Mouse (Mus musculus): ENCODE measurements around the gene Ndufc1. TPM values are rescaled to one million over a fixed set of nuclear protein-coding genes. Genes with fewer than 3 reads are reported as not detected.
"Not testable (repeated sequence)": the region's sequence is repeated elsewhere in the genome, so short reads cannot be mapped to it uniquely, and the experiment has no call there.

The Ndufc1 gene
- polyA plus RNA-seq, 1 experiment from 2014 or later = 715 TPM

GRCm38 (mm10) chr3:51393018-51393417 is 15.8 kb downstream of the Ndufc1 start:
- not testable (repeated sequence) for H3K27ac ChIP-seq (ENCODE audit: low read depth, low read length); DNase-seq (ENCODE audit: low spot score); H3K36me3 ChIP-seq (ENCODE audit: control insufficient read depth, insufficient read depth, low read length); H3K9ac ChIP-seq (ENCODE audit: low read depth, low read length); H3K27me3 ChIP-seq (ENCODE audit: control insufficient read depth, insufficient read depth, low read length); H3K9me3 ChIP-seq (ENCODE audit: control insufficient read depth, low read length); H3K4me2 ChIP-seq (replicated peaks; ENCODE audit: low read depth, low read length); H3K4me3 ChIP-seq (ENCODE audit: low read depth, low read length); H3K4me1 ChIP-seq (replicated peaks; ENCODE audit: control insufficient read depth, insufficient read depth, low read length); ATAC-seq (ENCODE audit: low FRiP score)
- 96% methylated on average over 3 of the region's 3 CpGs for WGBS

GRCm38 (mm10) chr3:51391591-51391990 is 17.2 kb downstream of the Ndufc1 start:
- no peak overlapping the region for H3K27ac ChIP-seq (ENCODE audit: low read depth, low read length)
- H3K4me2 ChIP-seq (replicated peaks; ENCODE audit: low read depth, low read length) = no peak overlapping the region
- H3K27me3 ChIP-seq (ENCODE audit: control insufficient read depth, insufficient read depth, low read length) = peaks cover 7% of the 10 kb centered on the region; the same call in 1 of the 2 replicates
- no peaks in the 10 kb centered on the region for H3K9me3 ChIP-seq (ENCODE audit: control insufficient read depth, low read length)
- 94% methylated on average over 5 of the region's 5 CpGs for WGBS
- ATAC-seq (ENCODE audit: low FRiP score) (no peak), DNase-seq (ENCODE audit: low spot score) (no peak)
- H3K36me3 ChIP-seq (ENCODE audit: control insufficient read depth, insufficient read depth, low read length) = no peaks in the 10 kb centered on the region
- no peak overlapping the region for H3K4me3 ChIP-seq (ENCODE audit: low read depth, low read length)
- no peak overlapping the region for H3K9ac ChIP-seq (ENCODE audit: low read depth, low read length)
- 0 out of 2 replicates have a peak, but pooled peaks cover 5% of the 10 kb centered on the region for H3K4me1 ChIP-seq (replicated peaks; ENCODE audit: control insufficient read depth, insufficient read depth, low read length)

GRCm38 (mm10) chr3:51391095-51391494 is 17.7 kb downstream of the Ndufc1 start:
- no peak for DNase-seq (ENCODE audit: low spot score)
- 0 out of 2 replicates have a peak, but pooled peaks cover 3% of the 10 kb centered on the region for H3K4me1 ChIP-seq (replicated peaks; ENCODE audit: control insufficient read depth, insufficient read depth, low read length)
- no peak for ATAC-seq (ENCODE audit: low FRiP score)

GRCm38 (mm10) chr3:51388904-51389303 is 19.9 kb downstream of the Ndufc1 start:
- H3K27me3 ChIP-seq (ENCODE audit: control insufficient read depth, insufficient read depth, low read length) = no peaks in the 10 kb centered on the region
- no peaks in the 10 kb centered on the region for H3K36me3 ChIP-seq (ENCODE audit: control insufficient read depth, insufficient read depth, low read length)
- WGBS = 6% methylated on average over 13 of the region's 13 CpGs
- 0 out of 2 replicates have a peak, but pooled peaks cover 3% of the 10 kb centered on the region for H3K4me1 ChIP-seq (replicated peaks; ENCODE audit: control insufficient read depth, insufficient read depth, low read length)
- peak overlapping the region; percentile 26 for H3K4me2 ChIP-seq (replicated peaks; ENCODE audit: low read depth, low read length)
- no peaks in the 10 kb centered on the region for H3K9me3 ChIP-seq (ENCODE audit: control insufficient read depth, low read length)
- DNase-seq (ENCODE audit: low spot score) (peak; percentile 32), ATAC-seq (ENCODE audit: low FRiP score) (peak; percentile 43; the same call in 1 of the 2 replicates)
- 0 out of 2 replicates have a peak overlapping the region, but pooled peaks have one; percentile 2 for H3K9ac ChIP-seq (ENCODE audit: low read depth, low read length)
- no peak overlapping the region for H3K27ac ChIP-seq (ENCODE audit: low read depth, low read length)
- H3K4me3 ChIP-seq (ENCODE audit: low read depth, low read length) = no peak overlapping the region

More at GRCm38 (mm10) chr3:51391095-51391494, 17.7 kb downstream of the Ndufc1 start:
- H3K27ac ChIP-seq (ENCODE audit: low read depth, low read length) = no peak overlapping the region
- no peaks in the 10 kb centered on the region for H3K9me3 ChIP-seq (ENCODE audit: control insufficient read depth, low read length)
- H3K27me3 ChIP-seq (ENCODE audit: control insufficient read depth, insufficient read depth, low read length) = 0 out of 2 replicates have a peak, but pooled peaks cover 4% of the 10 kb centered on the region
- WGBS = 95% methylated on average over 5 of the region's 5 CpGs
- H3K4me3 ChIP-seq (ENCODE audit: low read depth, low read length) = no peak overlapping the region
- H3K9ac ChIP-seq (ENCODE audit: low read depth, low read length) = no peak overlapping the region
- H3K4me2 ChIP-seq (replicated peaks; ENCODE audit: low read depth, low read length) = no peak overlapping the region
- no peaks in the 10 kb centered on the region for H3K36me3 ChIP-seq (ENCODE audit: control insufficient read depth, insufficient read depth, low read length)

- H3K4me2 ChIP-seq (replicated peaks; ENCODE audit: low read depth, low read length) = no peak overlapping the region
- DNase-seq (ENCODE audit: low spot score) (no peak), ATAC-seq (ENCODE audit: low FRiP score) (no peak)
- no peaks in the 10 kb centered on the region for H3K36me3 ChIP-seq (ENCODE audit: control insufficient read depth, insufficient read depth, low read length)
- H3K4me1 ChIP-seq (replicated peaks; ENCODE audit: control insufficient read depth, insufficient read depth, low read length) = 0 out of 2 replicates have a peak, but pooled peaks cover 3% of the 10 kb centered on the region
- no peak overlapping the region for H3K4me3 ChIP-seq (ENCODE audit: low read depth, low read length)
- no peaks in the 10 kb centered on the region for H3K27me3 ChIP-seq (ENCODE audit: control insufficient read depth, insufficient read depth, low read length)
- WGBS = 58% methylated on average over 8 of the region's 8 CpGs
- no peak overlapping the region for H3K9ac ChIP-seq (ENCODE audit: low read depth, low read length)
- no peak overlapping the region for H3K27ac ChIP-seq (ENCODE audit: low read depth, low read length)
- no peaks in the 10 kb centered on the region for H3K9me3 ChIP-seq (ENCODE audit: control insufficient read depth, low read length)
These were observed 20.9 kb downstream of the Ndufc1 start for GRCm38 (mm10) chr3:51387868-51388381.

- WGBS = 90% methylated on average over 3 of the region's 3 CpGs
- no peaks in the 10 kb centered on the region for H3K9me3 ChIP-seq (ENCODE audit: control insufficient read depth, low read length)
- ATAC-seq (ENCODE audit: low FRiP score) = no peak
These were observed 21.7 kb downstream of the Ndufc1 start for GRCm38 (mm10) chr3:51387134-51387451.

GRCm38 (mm10) chr3:51386441-51387133 is 22.2 kb downstream of the Ndufc1 start:
- H3K9ac ChIP-seq (ENCODE audit: low read depth, low read length) = no peak overlapping the region
- H3K9me3 ChIP-seq (ENCODE audit: control insufficient read depth, low read length) = no peaks in the 10 kb centered on the region
- ATAC-seq (ENCODE audit: low FRiP score) (no peak), DNase-seq (ENCODE audit: low spot score) (no peak)
- WGBS = 50% methylated on average over 12 of the region's 12 CpGs
- H3K27me3 ChIP-seq (ENCODE audit: control insufficient read depth, insufficient read depth, low read length) = no peaks in the 10 kb centered on the region
- H3K4me3 ChIP-seq (ENCODE audit: low read depth, low read length) = no peak overlapping the region
- 0 out of 2 replicates have a peak, but pooled peaks cover 3% of the 10 kb centered on the region for H3K4me1 ChIP-seq (replicated peaks; ENCODE audit: control insufficient read depth, insufficient read depth, low read length)
- no peaks in the 10 kb centered on the region for H3K36me3 ChIP-seq (ENCODE audit: control insufficient read depth, insufficient read depth, low read length)
- no peak overlapping the region for H3K27ac ChIP-seq (ENCODE audit: low read depth, low read length)
- no peak overlapping the region for H3K4me2 ChIP-seq (replicated peaks; ENCODE audit: low read depth, low read length)

More at GRCm38 (mm10) chr3:51387134-51387451, 21.7 kb downstream of the Ndufc1 start:
- no peak overlapping the region for H3K4me2 ChIP-seq (replicated peaks; ENCODE audit: low read depth, low read length)
- no peaks in the 10 kb centered on the region for H3K36me3 ChIP-seq (ENCODE audit: control insufficient read depth, insufficient read depth, low read length)
- H3K4me3 ChIP-seq (ENCODE audit: low read depth, low read length) = no peak overlapping the region
- no peaks in the 10 kb centered on the region for H3K27me3 ChIP-seq (ENCODE audit: control insufficient read depth, insufficient read depth, low read length)
- no peak overlapping the region for H3K9ac ChIP-seq (ENCODE audit: low read depth, low read length)
- H3K4me1 ChIP-seq (replicated peaks; ENCODE audit: control insufficient read depth, insufficient read depth, low read length) = 0 out of 2 replicates have a peak, but pooled peaks cover 3% of the 10 kb centered on the region
- no peak overlapping the region for H3K27ac ChIP-seq (ENCODE audit: low read depth, low read length)
- no peak for DNase-seq (ENCODE audit: low spot score)

- H3K36me3 ChIP-seq (ENCODE audit: control insufficient read depth, insufficient read depth, low read length) = no peaks in the 10 kb centered on the region
- WGBS = 52% methylated on average over 12 of the region's 12 CpGs
- no peak overlapping the region for H3K4me3 ChIP-seq (ENCODE audit: low read depth, low read length)
- no peaks in the 10 kb centered on the region for H3K27me3 ChIP-seq (ENCODE audit: control insufficient read depth, insufficient read depth, low read length)
- no peak overlapping the region for H3K27ac ChIP-seq (ENCODE audit: low read depth, low read length)
- no peak for ATAC-seq (ENCODE audit: low FRiP score)
- H3K9ac ChIP-seq (ENCODE audit: low read depth, low read length) = no peak overlapping the region
- H3K4me2 ChIP-seq (replicated peaks; ENCODE audit: low read depth, low read length) = no peak overlapping the region
- no peaks in the 10 kb centered on the region for H3K9me3 ChIP-seq (ENCODE audit: control insufficient read depth, low read length)
- no peaks in the 10 kb centered on the region for H3K4me1 ChIP-seq (replicated peaks; ENCODE audit: control insufficient read depth, insufficient read depth, low read length)
- no peak for DNase-seq (ENCODE audit: low spot score)
These were observed 25.4 kb downstream of the Ndufc1 start for GRCm38 (mm10) chr3:51383409-51383808.

GRCm38 (mm10) chr3:51380660-51381014 is 28.2 kb downstream of the Ndufc1 start:
- Histone ChIP-seq H3K4me1 (replicated peaks; ENCODE audit: control insufficient read depth, insufficient read depth, low read length) (no peaks in the 10 kb centered on the region), H3K9me3 (ENCODE audit: control insufficient read depth, low read length) (no peaks in the 10 kb centered on the region), H3K4me3 (ENCODE audit: low read depth, low read length) (no peak overlapping the region), H3K27ac (ENCODE audit: low read depth, low read length) (no peak overlapping the region), H3K36me3 (ENCODE audit: control insufficient read depth, insufficient read depth, low read length) (no peaks in the 10 kb centered on the region), H3K4me2 (replicated peaks; ENCODE audit: low read depth, low read length) (no peak overlapping the region), H3K27me3 (ENCODE audit: control insufficient read depth, insufficient read depth, low read length) (no peaks in the 10 kb centered on the region), H3K9ac (ENCODE audit: low read depth, low read length) (no peak overlapping the region)
- 75% methylated on average over 2 of the region's 5 CpGs for WGBS
- ATAC-seq (ENCODE audit: low FRiP score) (no peak), DNase-seq (ENCODE audit: low spot score) (no peak)
